Mouse (Mus musculus) erythroblast, embryonic 14.5 days (primary cell): ENCODE data around the gene Pik3r6.

ENCODE experiments used
- GATA1 ChIP-seq: IDR thresholded peaks from 2 replicates; pipeline ENCODE4 v1.6.1; 2012; ENCODE audit warnings: low read length, inconsistent platforms, mixed read lengths
- TAL1 ChIP-seq: IDR thresholded peaks from 3 replicates; pipeline ENCODE4 v1.6.1; 2012; ENCODE audit warnings: low read length, inconsistent platforms, mixed read lengths

DNA sequence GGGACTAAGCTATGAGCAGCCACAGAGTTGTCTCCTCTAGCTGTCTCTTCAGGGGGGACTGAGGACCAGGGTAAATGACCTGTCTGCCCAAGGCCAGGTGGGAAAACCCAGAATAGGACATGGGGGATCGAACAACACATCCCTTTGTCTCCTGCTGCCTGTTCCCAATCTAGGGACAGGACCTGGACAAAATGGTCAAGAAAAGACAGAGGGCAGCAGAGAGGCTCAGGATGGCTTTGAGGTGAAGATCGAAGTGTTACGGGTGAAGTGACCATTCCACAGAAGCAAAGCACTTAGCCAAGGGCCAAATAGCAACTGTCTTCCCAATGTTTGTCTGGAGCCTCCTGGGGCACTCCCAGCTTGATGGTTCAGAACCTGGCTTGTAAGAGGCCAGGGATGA lies 16.7 kb upstream of the Pik3r6 start:
- TF ChIP-seq TAL1 (no peak), GATA1 (no peak)
